Mouse (Mus musculus): ENCODE results near the gene Lrp5.
"Not testable (repeated sequence)": the region's sequence is repeated elsewhere in the genome, so short reads cannot be mapped to it uniquely, and the experiment has no call there.

Lrp5 gene

GRCm38 (mm10) chr19:3695006-3695405 is 8.6 kb upstream of the Lrp5 start:
- DNase-seq, result no peak

GRCm38 (mm10) chr19:3694476-3694875 is 8.1 kb upstream of the Lrp5 start:
- no peak for DNase-seq

- no peak for DNase-seq
Measured at GRCm38 (mm10) chr19:3692414-3693145, 6.2 kb upstream of the Lrp5 start.

- no peak for DNase-seq
Measured at GRCm38 (mm10) chr19:3691337-3691736, 5.0 kb upstream of the Lrp5 start.

- DNase-seq, result peak in 1 of 2 experiments; percentile 20
Measured at GRCm38 (mm10) chr19:3687676-3688171, 1.4 kb upstream of the Lrp5 start.

GRCm38 (mm10) chr19:3685611-3686214 is 651 bp downstream of the Lrp5 start:
- no peak for DNase-seq

GRCm38 (mm10) chr19:3684957-3685580 is 1.3 kb downstream of the Lrp5 start:
- no peak for DNase-seq

GRCm38 (mm10) chr19:3684414-3684813 is 1.9 kb downstream of the Lrp5 start:
- no peak for DNase-seq

- DNase-seq, result no peak
Measured at GRCm38 (mm10) chr19:3681310-3681934, 4.9 kb downstream of the Lrp5 start.

- no peak for DNase-seq
Measured at GRCm38 (mm10) chr19:3680732-3681131, 5.6 kb downstream of the Lrp5 start.

GRCm38 (mm10) chr19:3674122-3674855 is 12.1 kb downstream of the Lrp5 start:
- DNase-seq, result no peak

GRCm38 (mm10) chr19:3673149-3673548 is 13.2 kb downstream of the Lrp5 start:
- no peak for DNase-seq

- no peak for DNase-seq
Measured at GRCm38 (mm10) chr19:3669100-3669499, 17.3 kb downstream of the Lrp5 start.

GRCm38 (mm10) chr19:3668551-3668950 is 17.8 kb downstream of the Lrp5 start:
- DNase-seq, result no peak

GRCm38 (mm10) chr19:3667979-3668378 is 18.4 kb downstream of the Lrp5 start:
- peak in 1 of 2 experiments; percentile 29 for DNase-seq

GRCm38 (mm10) chr19:3667155-3667895 is 19.0 kb downstream of the Lrp5 start:
- no peak for DNase-seq

- DNase-seq, result no peak
Measured at GRCm38 (mm10) chr19:3666632-3667031, 19.7 kb downstream of the Lrp5 start.

- no peak for DNase-seq
Measured at GRCm38 (mm10) chr19:3665510-3665909, 20.9 kb downstream of the Lrp5 start.

- no peak for DNase-seq
Measured at GRCm38 (mm10) chr19:3657947-3658346, 28.4 kb downstream of the Lrp5 start.

- not testable (repeated sequence) for DNase-seq
Measured at GRCm38 (mm10) chr19:3657065-3657464, 29.3 kb downstream of the Lrp5 start.

- no peak for DNase-seq
Measured at GRCm38 (mm10) chr19:3656144-3656543, 30.2 kb downstream of the Lrp5 start.

GRCm38 (mm10) chr19:3654940-3655339 is 31.4 kb downstream of the Lrp5 start:
- no peak for DNase-seq
